Mouse (Mus musculus): ENCODE results near the gene Lyrm1. TPM values are rescaled to one million over a fixed set of nuclear protein-coding genes. Genes with fewer than 3 reads are reported as not detected.

Lyrm1 gene
- total and polyA plus RNA-seq, 3 experiments: 5.9 to 9.6 (median 9.1) TPM

DNA sequence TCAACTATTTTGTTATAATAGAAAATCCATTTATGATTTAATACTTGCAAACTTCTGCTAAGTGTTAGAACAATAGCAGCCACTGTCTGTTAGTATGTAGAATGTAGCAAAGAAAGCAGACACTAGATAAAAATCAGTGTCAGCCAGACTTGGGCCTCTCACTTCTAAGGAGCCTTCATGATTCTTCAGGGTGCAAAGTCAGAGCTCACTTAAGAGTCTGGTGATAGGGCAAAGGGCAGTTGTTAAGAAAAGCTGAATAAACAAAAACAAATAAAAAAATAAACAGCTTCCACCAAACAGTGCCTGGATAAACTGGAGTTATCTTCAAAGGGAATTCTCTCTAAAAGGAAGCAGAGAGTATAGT is 34.7 kb upstream of the Lyrm1 start:
- DNase-seq: no peak
- Histone ChIP-seq H3K27ac (peak overlapping the region; percentile 69), H3K4me1 (ENCODE audit: control insufficient read depth, insufficient read depth, low read length) (peaks cover 7% of the 10 kb centered on the region), H3K36me3 (ENCODE audit: control insufficient read depth, insufficient read depth, low read length) (peaks cover 10% of the 10 kb centered on the region), H3K9ac (ENCODE audit: low read depth, low read length) (no peak overlapping the region), H3K4me3 (no peak overlapping the region), H3K79me2 (replicated peaks; ENCODE audit: control insufficient read depth, insufficient read depth, low read length) (no peaks in the 10 kb centered on the region), H3K27me3 (ENCODE audit: control insufficient read depth, insufficient read depth, low read length) (no peaks in the 10 kb centered on the region)
- intact Hi-C loops (cut with DNase I): no loop called here
- TF ChIP-seq POLR2A (IDR thresholded peaks at IDR 0.05; ENCODE audit: insufficient read depth, low read depth, low read length): no peak
- TF ChIP-seq CTCF (IDR thresholded peaks at IDR 0.05): no peak
- no peak for TF ChIP-seq EP300 (IDR thresholded peaks at IDR 0.05; ENCODE audit: insufficient read depth, low read depth, low read length)

- Histone ChIP-seq H3K27me3 (ENCODE audit: control insufficient read depth, insufficient read depth, low read length) (no peaks in the 10 kb centered on the region), H3K4me3 (no peak overlapping the region), H3K9ac (ENCODE audit: low read depth, low read length) (peak overlapping the region; percentile 19; the same call in 1 of the 2 replicates), H3K36me3 (ENCODE audit: control insufficient read depth, insufficient read depth, low read length) (peaks cover 15% of the 10 kb centered on the region), H3K4me1 (ENCODE audit: control insufficient read depth, insufficient read depth, low read length) (peaks cover 7% of the 10 kb centered on the region), H3K27ac (peak overlapping the region; percentile 69), H3K79me2 (replicated peaks; ENCODE audit: control insufficient read depth, insufficient read depth, low read length) (no peaks in the 10 kb centered on the region)
- WGBS: 36% methylated on average over 6 of the region's 6 CpGs
- intact Hi-C loops (cut with DNase I): no loop called here
- TF ChIP-seq EP300 (IDR thresholded peaks at IDR 0.05; ENCODE audit: insufficient read depth, low read depth, low read length) (no peak), CTCF (IDR thresholded peaks at IDR 0.05) (0 out of 2 replicates have a peak, but pooled peaks have one; percentile 14)
- peak; percentile 52 to 63 for DNase-seq
These were observed 34.1 kb upstream of the Lyrm1 start for GRCm38 (mm10) chr7:119861335-119862091.

GRCm38 (mm10) chr7:119862167-119862566 is 33.5 kb upstream of the Lyrm1 start:
- H3K9ac ChIP-seq (ENCODE audit: low read depth, low read length): no peak overlapping the region
- TF ChIP-seq EP300 (IDR thresholded peaks at IDR 0.05; ENCODE audit: insufficient read depth, low read depth, low read length) (no peak), CTCF (IDR thresholded peaks at IDR 0.05) (no peak), POLR2A (IDR thresholded peaks at IDR 0.05; ENCODE audit: insufficient read depth, low read depth, low read length) (no peak)
- 51% methylated on average over 1 of the region's 1 CpGs for WGBS
- H3K4me3 ChIP-seq: no peak overlapping the region
- H3K79me2 ChIP-seq (replicated peaks; ENCODE audit: control insufficient read depth, insufficient read depth, low read length): no peaks in the 10 kb centered on the region
- H3K4me1 ChIP-seq (ENCODE audit: control insufficient read depth, insufficient read depth, low read length): peaks cover 7% of the 10 kb centered on the region
- no peaks in the 10 kb centered on the region for H3K27me3 ChIP-seq (ENCODE audit: control insufficient read depth, insufficient read depth, low read length)
- no peak for DNase-seq
- intact Hi-C loops (cut with DNase I): no loop called here
- H3K36me3 ChIP-seq (ENCODE audit: control insufficient read depth, insufficient read depth, low read length): peaks cover 17% of the 10 kb centered on the region
- H3K27ac ChIP-seq: peak overlapping the region; percentile 69

- no peak for DNase-seq
- 72% methylated on average over 5 of the region's 5 CpGs for WGBS
- H3K79me2 ChIP-seq (replicated peaks; ENCODE audit: control insufficient read depth, insufficient read depth, low read length): no peaks in the 10 kb centered on the region
- no peak for TF ChIP-seq POLR2A (IDR thresholded peaks at IDR 0.05; ENCODE audit: insufficient read depth, low read depth, low read length)
- no peak for TF ChIP-seq CTCF (IDR thresholded peaks at IDR 0.05)
- TF ChIP-seq EP300 (IDR thresholded peaks at IDR 0.05; ENCODE audit: insufficient read depth, low read depth, low read length): no peak
- no peak overlapping the region for H3K27ac ChIP-seq
- H3K4me1 ChIP-seq (ENCODE audit: control insufficient read depth, insufficient read depth, low read length): peaks cover 7% of the 10 kb centered on the region
- no peak overlapping the region for H3K9ac ChIP-seq (ENCODE audit: low read depth, low read length)
- no peak overlapping the region for H3K4me3 ChIP-seq
- H3K36me3 ChIP-seq (ENCODE audit: control insufficient read depth, insufficient read depth, low read length): peaks cover 17% of the 10 kb centered on the region
- H3K27me3 ChIP-seq (ENCODE audit: control insufficient read depth, insufficient read depth, low read length): no peaks in the 10 kb centered on the region
- intact Hi-C loops (cut with DNase I): no loop called here
These were observed 31.2 kb upstream of the Lyrm1 start for GRCm38 (mm10) chr7:119864500-119864899.

GRCm38 (mm10) chr7:119866136-119866535 is 29.5 kb upstream of the Lyrm1 start:
- intact Hi-C loops (cut with DNase I): no loop called here
- DNase-seq: no peak
- Histone ChIP-seq H3K27ac (peak overlapping the region; percentile 36), H3K79me2 (replicated peaks; ENCODE audit: control insufficient read depth, insufficient read depth, low read length) (no peaks in the 10 kb centered on the region), H3K4me3 (no peak overlapping the region), H3K9ac (ENCODE audit: low read depth, low read length) (no peak overlapping the region), H3K27me3 (ENCODE audit: control insufficient read depth, insufficient read depth, low read length) (no peaks in the 10 kb centered on the region), H3K4me1 (ENCODE audit: control insufficient read depth, insufficient read depth, low read length) (peaks cover 5% of the 10 kb centered on the region), H3K36me3 (ENCODE audit: control insufficient read depth, insufficient read depth, low read length) (peaks cover 14% of the 10 kb centered on the region)
- 6% methylated on average over 1 of the region's 1 CpGs for WGBS
- no peak for TF ChIP-seq EP300 (IDR thresholded peaks at IDR 0.05; ENCODE audit: insufficient read depth, low read depth, low read length)

DNA sequence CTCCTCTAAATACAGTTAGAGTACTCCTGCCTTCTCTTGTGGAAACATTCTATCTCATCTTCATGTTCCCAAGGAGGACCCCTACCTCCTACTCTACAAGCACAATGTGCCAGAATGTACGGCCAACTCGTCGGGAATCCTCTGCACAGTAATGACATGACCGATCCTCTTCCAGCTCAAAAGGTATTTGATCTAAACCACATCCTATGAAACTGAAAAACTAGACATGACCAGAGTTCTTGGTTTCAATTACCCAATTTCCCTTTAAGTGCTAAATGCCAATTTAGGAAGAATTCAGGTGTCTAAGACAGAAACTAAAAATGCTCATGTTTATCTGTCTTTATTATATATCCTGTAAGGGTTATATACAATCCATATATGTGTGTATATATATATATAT is 23.5 kb upstream of the Lyrm1 start:
- TF ChIP-seq CTCF (IDR thresholded peaks at IDR 0.05): no peak
- TF ChIP-seq POLR2A (IDR thresholded peaks at IDR 0.05; ENCODE audit: insufficient read depth, low read depth, low read length): no peak
- TF ChIP-seq EP300 (IDR thresholded peaks at IDR 0.05; ENCODE audit: insufficient read depth, low read depth, low read length): no peak
- DNase-seq: no peak
- intact Hi-C loops (cut with DNase I): no loop called here
- no peak overlapping the region for H3K9ac ChIP-seq (ENCODE audit: low read depth, low read length)
- H3K79me2 ChIP-seq (replicated peaks; ENCODE audit: control insufficient read depth, insufficient read depth, low read length): no peaks in the 10 kb centered on the region
- 90% methylated on average over 4 of the region's 4 CpGs for WGBS
- H3K27me3 ChIP-seq (ENCODE audit: control insufficient read depth, insufficient read depth, low read length): no peaks in the 10 kb centered on the region
- no peak overlapping the region for H3K4me3 ChIP-seq
- H3K4me1 ChIP-seq (ENCODE audit: control insufficient read depth, insufficient read depth, low read length): peaks cover 4% of the 10 kb centered on the region; the same call in 1 of the 2 replicates
- peaks cover 5% of the 10 kb centered on the region for H3K36me3 ChIP-seq (ENCODE audit: control insufficient read depth, insufficient read depth, low read length)
- no peak overlapping the region for H3K27ac ChIP-seq

Measured in heart, adult 2 months (tissue).